Mouse (Mus musculus) hindbrain, postnatal 0 days (tissue): ENCODE results near the gene Hk1. TPM values are rescaled to one million over a fixed set of nuclear protein-coding genes. Genes with fewer than 3 reads are reported as not detected.

Source experiments
- ATAC-seq: fragments of 200-750 bp; cut with Nextera tagmentation; 2 replicates; pipeline ENCODE4 v1.8.0; 2017; ENCODE audit warnings: mild to moderate bottlenecking, moderate TSS enrichment, moderate library complexity
- DNase-seq: peaks from one replicate; pipeline ENCODE4 v3.0.0-alpha.2; 2015; ENCODE audit warnings: low spot score
- H3K27ac ChIP-seq: fragments of 300-500 bp; sonication (generic); 2 replicates; pipeline ENCODE4 v1.5.1; 2014; ENCODE audit warnings: mild to moderate bottlenecking
- H3K27me3 ChIP-seq: fragments of 300-500 bp; sonication (generic); 2 replicates; pipeline ENCODE4 v1.6.1; 2014; ENCODE audit warnings: low read length, mixed read lengths; ENCODE audit not compliant: insufficient read depth
- H3K36me3 ChIP-seq: fragments of 300-500 bp; sonication (generic); 2 replicates; pipeline ENCODE4 v1.6.1; 2014; ENCODE audit warnings: low read length, mixed read lengths; ENCODE audit not compliant: insufficient read depth
- H3K4me1 ChIP-seq: fragments of 300-500 bp; sonication (generic); 2 replicates; pipeline ENCODE4 v1.6.1; 2014; ENCODE audit warnings: antibody characterized with exemption, low read length, mixed read lengths; ENCODE audit not compliant: insufficient read depth
- H3K4me2 ChIP-seq: fragments of 300-500 bp; sonication (generic); 2 replicates; pipeline ENCODE4 v1.6.1; 2014; ENCODE audit warnings: low read depth, mild to moderate bottlenecking, low read length, moderate library complexity, mixed read lengths
- H3K4me3 ChIP-seq: fragments of 300-500 bp; sonication (generic); 2 replicates; pipeline ENCODE4 v1.5.1; 2014; ENCODE audit warnings: low read length
- H3K9ac ChIP-seq: fragments of 300-500 bp; sonication (generic); replicated peaks from 2 replicates; pipeline ENCODE4 v1.6.1; 2014; ENCODE audit warnings: mild to moderate bottlenecking, low read length, moderate library complexity, mixed read lengths
- H3K9me3 ChIP-seq: fragments of 300-500 bp; sonication (generic); 2 replicates; pipeline ENCODE4 v1.6.1; 2016; ENCODE audit warnings: low read length, mixed read lengths
- CTCF ChIP-seq: IDR thresholded peaks from 2 replicates; pipeline ENCODE4 v1.5.1; 2016; ENCODE audit warnings: antibody characterized with exemption, control low read depth, low read depth
- WGBS: fragments of 180-500 bp; shearing (Covaris S2); extraction: QIAGEN DNeasy Blood & Tissue Kit; methylation state at CpG from one replicate; pipeline ENCODE4 v1.1.7; 2014; 5-methylcytosine and 5-hydroxymethylcytosine counted together
- polyA plus RNA-seq: library from polyadenylated mRNA; unstranded; fragments of >200 nt; fragmentation: Nextera tagmentation; extraction: Ambion mirVana; gene quantifications from 2 replicates; pipeline ENCODE4 v1.2.1, GENCODE M21; 2015
- total RNA-seq: library from RNA; depleted of rRNA; stranded (reverse); fragments of >200 nt; gene quantifications from 2 replicates; pipeline ENCODE4 v1.2.3, GENCODE M21; 2014

Hk1 gene
- total and polyA plus RNA-seq, 2 experiments from 2014 or later: 99.6 to 144 TPM

- H3K9me3 ChIP-seq: no peaks in the 10 kb centered on the region
- H3K4me1 ChIP-seq: no peaks in the 10 kb centered on the region
- no peak overlapping the region for H3K9ac ChIP-seq
- WGBS: 64% methylated on average over 4 of the region's 4 CpGs
- H3K27ac ChIP-seq: no peak overlapping the region
- no peaks in the 10 kb centered on the region for H3K27me3 ChIP-seq
- no peak for TF ChIP-seq CTCF
- ATAC-seq (no peak), DNase-seq (no peak)
- H3K4me2 ChIP-seq: no peak overlapping the region
- H3K36me3 ChIP-seq: no peaks in the 10 kb centered on the region
- no peak overlapping the region for H3K4me3 ChIP-seq
These were observed 33.9 kb upstream of the Hk1 start for GRCm38 (mm10) chr10:62413606-62413982.

GRCm38 (mm10) chr10:62412906-62413605 is 33.3 kb upstream of the Hk1 start:
- WGBS: 41% methylated on average over 8 of the region's 8 CpGs
- no peak for TF ChIP-seq CTCF
- Histone ChIP-seq H3K36me3 (no peaks in the 10 kb centered on the region), H3K9ac (no peak overlapping the region), H3K4me2 (no peak overlapping the region), H3K27me3 (no peaks in the 10 kb centered on the region), H3K9me3 (no peaks in the 10 kb centered on the region), H3K4me3 (no peak overlapping the region), H3K4me1 (no peaks in the 10 kb centered on the region), H3K27ac (no peak overlapping the region)
- DNase-seq (no peak), ATAC-seq (peak; percentile 28; the same call in 1 of the 2 replicates)

- Histone ChIP-seq H3K4me2 (no peak overlapping the region), H3K36me3 (no peaks in the 10 kb centered on the region), H3K27ac (no peak overlapping the region; the same call in 1 of the 2 replicates), H3K4me1 (no peaks in the 10 kb centered on the region), H3K9ac (no peak overlapping the region), H3K4me3 (no peak overlapping the region), H3K27me3 (no peaks in the 10 kb centered on the region), H3K9me3 (no peaks in the 10 kb centered on the region)
- ATAC-seq (no peak), DNase-seq (no peak)
- TF ChIP-seq CTCF: no peak
- 64% methylated on average over 19 of the region's 19 CpGs for WGBS
These were observed 32.0 kb upstream of the Hk1 start for GRCm38 (mm10) chr10:62411431-62412410.

GRCm38 (mm10) chr10:62410943-62411342 is 31.2 kb upstream of the Hk1 start:
- H3K4me3 ChIP-seq: no peak overlapping the region
- no peaks in the 10 kb centered on the region for H3K36me3 ChIP-seq
- no peak overlapping the region for H3K4me2 ChIP-seq
- peak; percentile 94 for TF ChIP-seq CTCF
- H3K9ac ChIP-seq: no peak overlapping the region
- no peaks in the 10 kb centered on the region for H3K9me3 ChIP-seq
- DNase-seq (peak; percentile 85), ATAC-seq (peak; percentile 74)
- 8% methylated on average over 5 of the region's 5 CpGs for WGBS
- H3K27ac ChIP-seq: no peak overlapping the region; the same call in 1 of the 2 replicates
- no peaks in the 10 kb centered on the region for H3K4me1 ChIP-seq
- no peaks in the 10 kb centered on the region for H3K27me3 ChIP-seq

- no peak overlapping the region for H3K4me3 ChIP-seq
- no peak overlapping the region for H3K27ac ChIP-seq
- no peak for TF ChIP-seq CTCF
- ATAC-seq (no peak), DNase-seq (peak; percentile 27)
- no peaks in the 10 kb centered on the region for H3K36me3 ChIP-seq
- H3K4me1 ChIP-seq: no peaks in the 10 kb centered on the region
- WGBS: 54% methylated on average over 14 of the region's 14 CpGs
- H3K9ac ChIP-seq: no peak overlapping the region
- H3K9me3 ChIP-seq: no peaks in the 10 kb centered on the region
- H3K4me2 ChIP-seq: 0 out of 2 replicates have a peak overlapping the region, but pooled peaks have one; percentile 5
- no peaks in the 10 kb centered on the region for H3K27me3 ChIP-seq
These were observed 25.2 kb upstream of the Hk1 start for GRCm38 (mm10) chr10:62404901-62405300.

GRCm38 (mm10) chr10:62401641-62402111 is 22.0 kb upstream of the Hk1 start:
- DNase-seq (peak; percentile 25), ATAC-seq (peak; percentile 77)
- WGBS: 73% methylated on average over 19 of the region's 19 CpGs
- no peaks in the 10 kb centered on the region for H3K27me3 ChIP-seq
- no peak overlapping the region for H3K27ac ChIP-seq
- TF ChIP-seq CTCF: no peak
- H3K4me1 ChIP-seq: no peaks in the 10 kb centered on the region
- H3K9me3 ChIP-seq: no peaks in the 10 kb centered on the region
- no peak overlapping the region for H3K9ac ChIP-seq
- no peaks in the 10 kb centered on the region for H3K36me3 ChIP-seq
- H3K4me2 ChIP-seq: no peak overlapping the region
- no peak overlapping the region for H3K4me3 ChIP-seq
